Mouse (Mus musculus): Measurements from ENCODE around the gene Ajuba.

DNA sequence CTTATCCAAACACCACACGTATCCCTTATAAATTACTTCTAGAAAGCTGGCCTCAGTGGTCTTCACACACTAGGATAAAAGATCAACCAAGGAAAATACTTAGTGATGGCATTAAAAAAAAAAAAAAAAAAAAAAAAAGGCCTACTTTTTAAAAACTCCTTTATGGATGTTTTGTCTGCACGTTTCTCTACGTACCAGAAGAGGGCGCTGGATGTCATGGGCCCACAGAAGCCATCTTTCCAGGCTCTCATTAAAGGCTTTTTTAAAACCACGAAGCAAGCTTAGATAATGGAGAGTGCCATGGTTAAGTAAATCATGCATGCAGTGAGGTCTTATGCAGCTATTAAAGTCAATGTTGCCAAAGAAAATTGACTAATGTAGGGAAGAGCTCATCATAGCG is 53.8 kb downstream of the Ajuba start:
- 0 out of 2 replicates have a peak, but pooled peaks have one; percentile 8 for TF ChIP-seq CTCF (IDR thresholded peaks at IDR 0.05; ENCODE audit: low read depth, low read length)
- no peak for TF ChIP-seq TAL1 (conservative IDR thresholded peaks at IDR 0.05; ENCODE audit: low read depth, low read length)
- no peak for TF ChIP-seq GATA1 (IDR thresholded peaks at IDR 0.05; ENCODE audit: borderline replicate concordance, low read length)
- TF ChIP-seq POLR2AphosphoS5 (IDR thresholded peaks at IDR 0.05; ENCODE audit: insufficient replicate concordance, low read depth, low read length): no peak
